Mouse (Mus musculus) ES-E14 (cell line): ENCODE measurements around the gene Phf1. TPM values are rescaled to one million over a fixed set of nuclear protein-coding genes. Genes with fewer than 3 reads are reported as not detected.
"Not testable (repeated sequence)": the region's sequence is repeated elsewhere in the genome, so short reads cannot be mapped to it uniquely, and the experiment has no call there.

Source experiments
- DNase-seq: peaks from one replicate; pipeline ENCODE4 v3.0.0-alpha.2; 2013; ENCODE audit warnings: low read depth, low spot score
- H3K27ac ChIP-seq: 2 replicates; pipeline ENCODE4 v1.5.1; 2012; ENCODE audit warnings: low read depth, mild to moderate bottlenecking, low read length, moderate library complexity, mixed read lengths; ENCODE audit not compliant: poor library complexity, insufficient read depth, severe bottlenecking
- H3K36me3 ChIP-seq: 2 replicates; pipeline ENCODE4 v1.6.1; 2012; ENCODE audit warnings: mild to moderate bottlenecking, low read length, moderate library complexity, mixed read lengths; ENCODE audit not compliant: control insufficient read depth, poor library complexity, insufficient read depth, severe bottlenecking
- H3K4me1 ChIP-seq, 2 experiments: fragments of 150-350 bp in 1 of 2; sonication (generic) in 1 of 2; 2 replicates each; pipeline ENCODE4 v1.6.1; 2012; ENCODE audit warnings: low read length in 2 of 2, mild to moderate bottlenecking in 1 of 2, mixed read lengths in 1 of 2; ENCODE audit not compliant: control insufficient read depth in 2 of 2, insufficient read depth in 2 of 2, poor library complexity in 1 of 2
- H3K4me3 ChIP-seq, 2 experiments: fragments of 150-350 bp in 1 of 2; sonication (generic) in 1 of 2; 2 replicates each; pipeline ENCODE4 v1.5.1; 2012; ENCODE audit warnings: low read length in 2 of 2, low read depth in 1 of 2, mild to moderate bottlenecking in 1 of 2, mixed read lengths in 1 of 2; ENCODE audit not compliant: insufficient read depth in 1 of 2, poor library complexity in 1 of 2, severe bottlenecking in 1 of 2
- H3K9ac ChIP-seq: 2 replicates; pipeline ENCODE4 v1.6.1; 2012; ENCODE audit warnings: low read depth, mild to moderate bottlenecking, low read length, mixed read lengths; ENCODE audit not compliant: poor library complexity, insufficient read depth, severe bottlenecking
- H3K9me3 ChIP-seq: fragments of 150-350 bp; sonication (generic); 2 replicates; pipeline ENCODE4 v1.6.1; 2012; ENCODE audit warnings: low read depth, mild to moderate bottlenecking, low read length; ENCODE audit not compliant: control insufficient read depth, insufficient read depth
- CHD2 ChIP-seq: IDR thresholded peaks from 2 replicates; pipeline ENCODE4 v1.6.1; 2014; ENCODE audit warnings: mild to moderate bottlenecking, low read depth, low read length, inconsistent platforms
- HCFC1 ChIP-seq: IDR thresholded peaks from 2 replicates; pipeline ENCODE4 v1.6.1; 2012; ENCODE audit warnings: low read length, inconsistent platforms, borderline replicate concordance; ENCODE audit not compliant: insufficient read depth
- MAFK ChIP-seq: IDR thresholded peaks from 2 replicates; pipeline ENCODE4 v1.6.1; 2014; ENCODE audit warnings: mild to moderate bottlenecking, low read depth, low read length, inconsistent platforms; ENCODE audit not compliant: insufficient read depth
- ZC3H11A ChIP-seq: IDR thresholded peaks from 2 replicates; pipeline ENCODE4 v1.6.1; 2012; ENCODE audit warnings: low read depth, mild to moderate bottlenecking, inconsistent platforms, low read length, borderline replicate concordance
- ZNF384 ChIP-seq: IDR thresholded peaks from 2 replicates; pipeline ENCODE4 v1.6.1; 2012; ENCODE audit warnings: low read depth, low read length, inconsistent platforms
- in situ Hi-C, 2 experiments: fragments of 600-800 bp; cut with MboI; formaldehyde crosslinking; loops; one replicate each; pipeline ENCODE4 v1.15.1; 2025; ENCODE audit warnings: low sequenced_read_pairs in 2 of 2, inconsistent platforms in 1 of 2; ENCODE audit not compliant: unreplicated experiment in 2 of 2
- total RNA-seq: library from RNA; depleted of rRNA; stranded (reverse); fragments of 300-350 nt; gene quantifications from 2 replicates; pipeline ENCODE4 v1.2.3, GENCODE M21; 2012

The Phf1 gene
- total RNA-seq, 1 experiment, result 9.4 TPM

- H3K36me3 ChIP-seq, result peaks cover 14% of the 10 kb centered on the region
- DNase-seq, result peak; percentile 100
- H3K4me1 ChIP-seq, result no peaks in the 10 kb centered on the region
- peak within 1 kb of the TSS; percentile 88 to 90 for H3K4me3 ChIP-seq
- H3K27ac ChIP-seq, result peak within 1 kb of the TSS; percentile 77
- H3K9ac ChIP-seq, result peak within 1 kb of the TSS; percentile 92
- no peaks in the 10 kb centered on the region for H3K9me3 ChIP-seq
- TF ChIP-seq CHD2 (peak; percentile 63; the same call in 1 of the 2 replicates), ZNF384 (peak; percentile 17; the same call in 1 of the 2 replicates), ZC3H11A (no peak), HCFC1 (peak; percentile 79), MAFK (no peak)
- in situ Hi-C loops, result no loop called here
Observed at GRCm38 (mm10) chr17:26916711-26917482, 16.0 kb upstream of the Phf1 start, which contains the start of gene Kifc5b. Gene Kifc5b, plus strand, starts transcription at chr17:26917091.

GRCm38 (mm10) chr17:26917560-26917959, 15.3 kb upstream of the Phf1 start:
- in situ Hi-C loops, DNase-seq, H3K4me1 ChIP-seq, H3K9me3 ChIP-seq: not testable (repeated sequence)
- Histone ChIP-seq H3K4me3 (peak overlapping the region; percentile 88 to 90), H3K27ac (peak overlapping the region; percentile 77), H3K36me3 (peaks cover 14% of the 10 kb centered on the region), H3K9ac (peak overlapping the region; percentile 92)

DNA sequence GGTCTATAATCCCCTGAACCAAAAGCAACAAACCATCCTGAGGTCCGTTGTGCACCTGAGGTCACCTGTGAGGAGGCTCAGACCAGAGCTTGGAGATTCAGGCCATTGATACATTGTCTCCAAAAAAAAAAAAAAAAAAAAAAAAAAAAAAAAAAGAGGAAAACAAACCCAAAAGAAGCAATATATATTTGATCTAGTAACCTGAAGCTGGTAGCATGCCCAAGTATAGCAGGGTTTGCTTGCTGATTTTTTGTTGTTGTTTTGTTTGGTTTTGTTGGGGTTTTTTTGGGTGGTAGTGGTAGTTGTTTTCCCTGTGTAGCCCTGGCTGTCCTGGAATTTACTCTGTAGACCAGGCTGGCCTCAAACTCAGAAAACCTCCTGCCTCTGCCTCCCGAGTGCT, 14.5 kb upstream of the Phf1 start:
- DNase-seq, result no peak
- Histone ChIP-seq H3K4me1 (peaks cover 0 to 3% of the 10 kb centered on the region in 2 experiments; a peak in 1 of 4 replicates), H3K9ac (peak overlapping the region; percentile 40; the same call in 1 of the 2 replicates), H3K9me3 (no peaks in the 10 kb centered on the region), H3K27ac (no peak overlapping the region), H3K36me3 (peaks cover 17% of the 10 kb centered on the region), H3K4me3 (peak overlapping the region; percentile 66 to 88)
- in situ Hi-C loops, result no loop called here
- TF ChIP-seq CHD2 (no peak), ZNF384 (peak; percentile 58), ZC3H11A (no peak)

DNA sequence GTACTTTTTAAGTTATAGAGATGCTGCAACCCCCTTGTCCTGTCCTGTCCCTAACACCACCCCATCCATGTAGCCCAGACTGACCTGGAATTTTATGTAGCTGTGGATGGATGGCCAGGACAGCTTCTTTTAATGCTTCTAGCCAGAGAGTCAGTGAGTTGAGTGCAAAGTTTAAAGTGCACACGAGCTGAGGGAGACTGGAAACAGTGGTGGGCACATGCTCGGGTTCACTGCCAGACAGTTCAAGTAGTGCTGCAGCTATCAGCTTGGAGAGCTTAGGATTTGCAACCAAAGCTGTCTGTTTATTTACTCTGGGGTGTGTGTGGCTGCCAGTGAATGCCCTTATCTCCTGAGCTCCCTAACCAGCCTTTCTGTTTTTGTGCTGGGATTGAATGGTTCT, 13.3 kb upstream of the Phf1 start:
- H3K27ac ChIP-seq, H3K9ac ChIP-seq, H3K4me3 ChIP-seq, H3K9me3 ChIP-seq, DNase-seq, in situ Hi-C loops, H3K4me1 ChIP-seq: not testable (repeated sequence)
- H3K36me3 ChIP-seq, result peaks cover 22% of the 10 kb centered on the region

DNA sequence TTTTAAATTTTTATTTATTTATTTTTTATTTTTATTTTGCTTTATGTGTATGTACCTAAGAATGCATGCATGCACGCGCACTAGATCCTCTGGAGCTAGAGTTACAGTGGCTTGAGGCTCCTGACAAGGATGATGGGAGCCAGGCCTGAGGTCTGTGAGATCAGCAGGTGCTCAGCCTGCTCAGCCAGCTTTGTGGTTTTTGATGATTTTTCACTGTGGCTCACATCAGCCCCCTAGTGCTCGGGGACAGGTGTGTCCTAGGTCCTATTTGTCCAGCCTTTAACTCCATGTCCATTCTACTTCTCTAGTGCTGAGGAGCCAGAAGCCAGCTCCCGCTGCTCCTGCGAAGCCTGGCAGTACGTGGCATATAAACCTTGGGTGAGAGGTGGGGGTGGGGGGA, 10.5 kb upstream of the Phf1 start:
- H3K9ac ChIP-seq, DNase-seq, H3K27ac ChIP-seq, H3K4me1 ChIP-seq, H3K4me3 ChIP-seq, in situ Hi-C loops, H3K9me3 ChIP-seq: not testable (repeated sequence)
- peaks cover 45% of the 10 kb centered on the region for H3K36me3 ChIP-seq

- H3K4me3 ChIP-seq, DNase-seq, H3K9ac ChIP-seq, in situ Hi-C loops, H3K4me1 ChIP-seq, H3K9me3 ChIP-seq, H3K27ac ChIP-seq: not testable (repeated sequence)
- H3K36me3 ChIP-seq, result peaks cover 55% of the 10 kb centered on the region
Observed at GRCm38 (mm10) chr17:26925414-26925813, 7.4 kb upstream of the Phf1 start.

GRCm38 (mm10) chr17:26931795-26932194, 1.1 kb upstream of the Phf1 start:
- not testable (repeated sequence) for DNase-seq

More at GRCm38 (mm10) chr17:26931795-26932194, 1.1 kb upstream of the Phf1 start:
- H3K27ac ChIP-seq, in situ Hi-C loops, H3K9ac ChIP-seq, H3K9me3 ChIP-seq, H3K4me3 ChIP-seq, H3K4me1 ChIP-seq: not testable (repeated sequence)
- H3K36me3 ChIP-seq, result peaks cover 41% of the 10 kb centered on the region
